ENCODE assay signal across 26 mouse cellular contexts in the genomic region with DNA sequence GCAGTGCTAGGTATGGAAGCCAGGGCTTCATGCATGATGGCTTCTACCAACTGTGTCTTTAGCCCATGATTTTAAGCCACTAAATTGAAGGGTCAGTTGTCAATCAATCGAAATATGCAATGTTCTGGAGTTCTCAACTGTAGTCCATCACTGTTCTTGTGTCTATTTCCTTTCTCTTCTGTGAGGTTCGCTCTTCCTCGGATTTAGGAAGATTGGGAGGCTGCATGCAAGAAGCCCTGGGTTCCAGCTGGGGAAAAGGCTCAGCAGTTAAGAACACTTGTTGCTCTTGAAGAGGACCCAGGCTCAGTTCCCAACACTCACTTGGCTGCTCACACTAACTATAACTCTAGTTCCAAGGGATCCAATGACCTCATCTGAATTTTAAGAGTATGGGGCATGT. TPM values are rescaled to one million over a fixed set of nuclear protein-coding genes. Genes with fewer than 3 reads are reported as not detected.
DNase-seq lines count a peak whose midpoint lies in the region; ATAC-seq lines count a peak whose summit lies in the region.
"Had no signal": no experiment of that assay in that cellular context is flagged by ENCODE, and none has a peak within 500 bp of the region (broad histone marks: within the 10 kb centered on the region; RNA-seq: fewer than 3 reads in every experiment).

No protein-coding gene starts in this region.

- no peak overlapping the region for H3K9ac ChIP-seq in heart, embryonic 12.5 days
- H3K9ac ChIP-seq in heart, embryonic 16.5 days (ENCODE audit: low read length) = no peak overlapping the region
- H3K9ac ChIP-seq: embryonic facial prominence, embryonic 13.5 days; forebrain, embryonic 12.5 days; forebrain, embryonic 15.5 days; hindbrain, embryonic 14.5 days had no signal

- no peaks in the 10 kb centered on the region for H3K27me3 ChIP-seq in heart, embryonic 12.5 days (replicated peaks)
- no peaks in the 10 kb centered on the region for H3K27me3 ChIP-seq in heart, embryonic 16.5 days (ENCODE audit: control insufficient read depth, insufficient read depth, low read length)
- H3K27me3 ChIP-seq: embryonic facial prominence, embryonic 13.5 days; forebrain, embryonic 15.5 days had no signal

- intact Hi-C loops in heart, postnatal 25 days (cut with DNase I) = loop anchor here (5.0 kb wide), 1 partner anchor 187 kb away; no protein-coding TSS in a partner anchor
- intact Hi-C loops in heart, postnatal 36 days (cut with DNase I) = no loop called here

- 86% methylated on average over 3 of the region's 3 CpGs for WGBS in heart, embryonic 12.5 days
- WGBS in heart, embryonic 16.5 days = 94% methylated on average over 3 of the region's 3 CpGs

- H3K4me2 ChIP-seq in heart, embryonic 12.5 days = no peak overlapping the region
- H3K4me2 ChIP-seq in heart, embryonic 16.5 days (ENCODE audit: low read depth, low read length) = no peak overlapping the region
- H3K4me2 ChIP-seq: embryonic facial prominence, embryonic 13.5 days; forebrain, embryonic 12.5 days; forebrain, embryonic 15.5 days; hindbrain, embryonic 14.5 days had no signal

- H3K9me3 ChIP-seq in heart, embryonic 12.5 days (replicated peaks) = no peaks in the 10 kb centered on the region
- H3K9me3 ChIP-seq in heart, embryonic 16.5 days (replicated peaks; ENCODE audit: control insufficient read depth, low read length) = no peaks in the 10 kb centered on the region
- H3K9me3 ChIP-seq: embryonic facial prominence, embryonic 10.5 days; embryonic facial prominence, embryonic 13.5 days; forebrain, embryonic 12.5 days; forebrain, embryonic 15.5 days had no signal

- DNase-seq in heart, adult 11 months = peak; percentile 58
- DNase-seq in heart, postnatal 25 days (ENCODE audit: low spot score) = no peak
- DNase-seq in heart, adult 9 months (ENCODE audit: low spot score in 2 of 2) = no peak
- no peak for DNase-seq in heart, postnatal 36 days
- DNase-seq: adrenal gland, adult 8-10 months; adrenal gland, postnatal 25 days; cerebellum, adult 11-12 months; cerebellum, adult 8-10 months; cerebellum, postnatal 10 days; cerebellum, postnatal 36 days; embryo, embryonic 11 days; gastrocnemius, postnatal 25 days; kidney, adult 18-20 months; kidney, adult 9 months had no signal

- no peaks in the 10 kb centered on the region for H3K36me3 ChIP-seq in heart, embryonic 12.5 days
- H3K36me3 ChIP-seq in heart, embryonic 16.5 days (ENCODE audit: control insufficient read depth, insufficient read depth) = no peaks in the 10 kb centered on the region
- H3K36me3 ChIP-seq: embryonic facial prominence, embryonic 10.5 days; embryonic facial prominence, embryonic 13.5 days; forebrain, embryonic 12.5 days; forebrain, embryonic 15.5 days had no signal

- no peak for ATAC-seq in heart, embryonic 12.5 days (ENCODE audit: insufficient number of reproducible peaks, low FRiP score)
- no peak for ATAC-seq in heart, embryonic 16.5 days (replicated peaks; ENCODE audit: extremely low read depth, insufficient read depth, low FRiP score)
- ATAC-seq: activated CD4-positive, CD25-positive, alpha-beta regulatory T cell, adult 4 months; forebrain, embryonic 15.5 days; hindbrain, postnatal 0 days; inflammation-experienced regulatory T-cells, adult 6 months; intestine, embryonic 16.5 days had no signal

- H3K27ac ChIP-seq in heart, embryonic 12.5 days (ENCODE audit: poor library complexity, severe bottlenecking) = peak overlapping the region; percentile 95
- peak overlapping the region; percentile 93 for H3K27ac ChIP-seq in heart, embryonic 16.5 days (ENCODE audit: low read length)
- H3K27ac ChIP-seq: embryonic facial prominence, embryonic 10.5 days; embryonic facial prominence, embryonic 13.5 days; forebrain, embryonic 12.5 days; forebrain, embryonic 15.5 days; hindbrain, embryonic 14.5 days; hindbrain, postnatal 0 days had no signal

- peaks cover 74% of the 10 kb centered on the region for H3K4me1 ChIP-seq in heart, embryonic 12.5 days (replicated peaks)
- peaks cover 56% of the 10 kb centered on the region for H3K4me1 ChIP-seq in heart, embryonic 16.5 days (ENCODE audit: control insufficient read depth, insufficient read depth, low read length)
- H3K4me1 ChIP-seq: forebrain, embryonic 15.5 days had no signal

- no peak overlapping the region for H3K4me3 ChIP-seq in heart, embryonic 12.5 days
- H3K4me3 ChIP-seq in heart, embryonic 16.5 days (ENCODE audit: low read length) = no peak overlapping the region
- H3K4me3 ChIP-seq: embryonic facial prominence, embryonic 10.5 days; embryonic facial prominence, embryonic 13.5 days; erythroblast, embryonic 14.5 days; forebrain, embryonic 12.5 days; forebrain, embryonic 15.5 days had no signal

RNA-seq across cellular contexts. Expression of gene Tead1, which starts 20.2 kb away (rescaled TPM):
- 100 to 1,000 TPM; 181 to 186 TPM for total RNA-seq in heart, postnatal 25 days (2021)
- polyA plus RNA-seq in heart, embryonic 12.5 days (2016; fragmentation: Nextera tagmentation; extraction: Ambion mirVana) = 33.9 and 36.4 TPM in 2 replicates
- polyA plus RNA-seq in heart, embryonic 16.5 days (2015; fragmentation: Nextera tagmentation; extraction: Ambion mirVana) = 19.4 and 24.8 TPM in 2 replicates
- 100 to 1,000 TPM; 157 to 186 TPM for total RNA-seq in heart, postnatal 36 days (2021)
- polyA plus RNA-seq: erythroblast, embryonic 14.5 days had no signal
